Mouse (Mus musculus) CH12.LX (cell line): ENCODE measurements around the gene Hoxb3. TPM values are rescaled to one million over a fixed set of nuclear protein-coding genes. Genes with fewer than 3 reads are reported as not detected.

ENCODE experiments used
- DNase-seq: peaks from one replicate; pipeline ENCODE4 v3.0.0-alpha.2; 2013; ENCODE audit errors: extremely low read depth
- H3K27ac ChIP-seq: 2 replicates; pipeline ENCODE4 v1.5.1; 2012; ENCODE audit warnings: low read depth, mild to moderate bottlenecking, control low read depth, moderate library complexity; ENCODE audit not compliant: insufficient read depth
- H3K27me3 ChIP-seq: replicated peaks from 2 replicates; pipeline ENCODE3; 2012; ENCODE audit warnings: inconsistent platforms
- H3K36me3 ChIP-seq, 2 experiments: replicated peaks in 1 of 2; 2 replicates each; pipeline versions ENCODE3 to v1.6.1; 2012; ENCODE audit warnings: inconsistent platforms in 1 of 2, low read length in 1 of 2, mild to moderate bottlenecking in 1 of 2, mixed read lengths in 1 of 2, moderate library complexity in 1 of 2; ENCODE audit not compliant: control insufficient read depth in 1 of 2, insufficient read depth in 1 of 2
- H3K4me1 ChIP-seq, 2 experiments: 2 replicates each; pipeline ENCODE4 v1.6.1; 2012; ENCODE audit warnings: inconsistent platforms in 1 of 2, moderate library complexity in 1 of 2; ENCODE audit not compliant: insufficient read depth in 2 of 2, control insufficient read depth in 1 of 2
- H3K4me2 ChIP-seq: 2 replicates; pipeline ENCODE4 v1.6.1; 2012; ENCODE audit warnings: low read depth, mild to moderate bottlenecking, control low read depth; ENCODE audit not compliant: poor library complexity, insufficient read depth, severe bottlenecking
- H3K4me3 ChIP-seq, 3 experiments: fragments of 150-350 bp in 1 of 3; sonication (generic) in 1 of 3; replicated peaks in 1 of 3; 2 replicates each; pipeline versions ENCODE3 to v1.5.1; 2011 to 2012; ENCODE audit warnings: low read depth in 2 of 3, low read length in 2 of 3, mild to moderate bottlenecking in 2 of 3, moderate library complexity in 2 of 3, control low read depth in 1 of 3, improper control_type of control experiment in 1 of 3, inconsistent platforms in 1 of 3, mixed read lengths in 1 of 3; ENCODE audit not compliant: poor library complexity in 1 of 3
- H3K79me2 ChIP-seq: replicated peaks from 2 replicates; pipeline ENCODE4 v1.6.1; 2012; ENCODE audit warnings: mild to moderate bottlenecking, moderate library complexity; ENCODE audit not compliant: control insufficient read depth, poor library complexity, insufficient read depth, severe bottlenecking; ENCODE audit errors: extremely low read depth
- H3K9ac ChIP-seq: 2 replicates; pipeline ENCODE4 v1.6.1; 2012; ENCODE audit warnings: low read depth, mild to moderate bottlenecking, control low read depth, moderate library complexity; ENCODE audit not compliant: insufficient read depth
- H3K9me3 ChIP-seq: replicated peaks from 2 replicates; pipeline ENCODE3; 2012; ENCODE audit warnings: low read length, inconsistent platforms, mixed read lengths
- CHD2 ChIP-seq: IDR thresholded peaks from 2 replicates; pipeline ENCODE4 v1.6.1; 2011; ENCODE audit warnings: low read length, improper control_type of control experiment
- CTCF ChIP-seq, 2 experiments: IDR thresholded peaks in 1 of 2; conservative IDR thresholded peaks in 1 of 2; 2 replicates each; pipeline ENCODE4 v1.5.1; 2011 to 2012; ENCODE audit warnings: low read depth in 2 of 2, low read length in 2 of 2, improper control_type of control experiment in 1 of 2, inconsistent platforms in 1 of 2, mild to moderate bottlenecking in 1 of 2, moderate library complexity in 1 of 2
- E2F4 ChIP-seq: IDR thresholded peaks from 2 replicates; pipeline ENCODE4 v1.6.1; 2011; ENCODE audit warnings: low read depth, low read length, improper control_type of control experiment; ENCODE audit not compliant: insufficient replicate concordance
- ELF1 ChIP-seq: IDR thresholded peaks from 2 replicates; pipeline ENCODE4 v1.6.1; 2014; ENCODE audit warnings: low read depth, mild to moderate bottlenecking, inconsistent platforms, low read length, improper control_type of control experiment
- KAT2A ChIP-seq: IDR thresholded peaks from 2 replicates; pipeline ENCODE4 v1.6.1; 2012; ENCODE audit warnings: low read length, improper control_type of control experiment, inconsistent platforms; ENCODE audit not compliant: insufficient replicate concordance
- MEF2A ChIP-seq: IDR thresholded peaks from 2 replicates; pipeline ENCODE4 v1.6.1; 2014; ENCODE audit warnings: low read depth, mild to moderate bottlenecking, inconsistent platforms, low read length, improper control_type of control experiment, borderline replicate concordance
- PAX5 ChIP-seq: IDR thresholded peaks from 2 replicates; pipeline ENCODE4 v1.6.1; 2012; ENCODE audit warnings: low read length, inconsistent platforms, mixed read lengths
- SIN3A ChIP-seq: IDR thresholded peaks from 2 replicates; pipeline ENCODE4 v1.6.1; 2012; ENCODE audit warnings: low read length, improper control_type of control experiment, inconsistent platforms
- USF1 ChIP-seq: IDR thresholded peaks from 2 replicates; pipeline ENCODE4 v1.6.1; 2014; ENCODE audit warnings: low read depth, mild to moderate bottlenecking, inconsistent platforms, low read length, improper control_type of control experiment
- ZKSCAN1 ChIP-seq: IDR thresholded peaks from 2 replicates; pipeline ENCODE4 v1.6.1; 2012; ENCODE audit warnings: low read depth, inconsistent platforms, low read length, improper control_type of control experiment, borderline replicate concordance
- ZNF384 ChIP-seq: IDR thresholded peaks from 2 replicates; pipeline ENCODE4 v1.6.1; 2012; ENCODE audit warnings: low read depth, low read length, improper control_type of control experiment, inconsistent platforms
- dilution Hi-C: fragments of 300-500 bp; cut with MboI; formaldehyde crosslinking; loops from 2 replicates; pipeline ENCODE4 v1.14.3; 2020; ENCODE audit warnings: low sequenced_read_pairs; ENCODE audit not compliant: extremely low pct_unique_long_range_greater_than_20kb, extremely low pct_ligation_motif_present
- in situ Hi-C: fragments of 300-500 bp; cut with MboI; formaldehyde crosslinking; loops from 3 replicates; pipeline ENCODE4 v1.14.3; 2019; ENCODE audit warnings: low sequenced_read_pairs, low pct_ligation_motif_present, low pct_unique_long_range_greater_than_20kb, mixed read lengths
- polyA plus RNA-seq: library from polyadenylated mRNA; unstranded; fragments of >175 nt; gene quantifications from 2 replicates; pipeline ENCODE4 v1.2.1, GENCODE M21; 2012; ENCODE audit warnings: low read depth; ENCODE audit not compliant: insufficient read length
- total RNA-seq, 2 experiments: library from RNA; depleted of rRNA; stranded (reverse); fragments of 300-350 nt in 1 of 2; fragments of >200 nt in 1 of 2; gene quantifications; 2 replicates each; pipeline ENCODE4 v1.2.3; 2012 to 2014

The Hoxb3 gene
- total and polyA plus RNA-seq, 3 experiments = 0.07 to 0.29 (median 0.21) TPM

GRCm38 (mm10) chr11:96334998-96335397 is 11.9 kb downstream of the Hoxb3 start:
- Histone ChIP-seq H3K36me3 (peaks cover 0 to 2% of the 10 kb centered on the region in 2 experiments), H3K9me3 (no peaks in the 10 kb centered on the region), H3K4me1 (no peaks in the 10 kb centered on the region), H3K4me2 (no peak overlapping the region), H3K4me3 (no peak overlapping the region), H3K27ac (no peak overlapping the region), H3K27me3 (peaks cover 8% of the 10 kb centered on the region), H3K9ac (no peak overlapping the region), H3K79me2 (no peaks in the 10 kb centered on the region)
- no peak for DNase-seq
- in situ Hi-C loops = loop anchor here (5.0 kb wide), 1 partner anchor 37 kb away; no protein-coding TSS in a partner anchor
- dilution Hi-C loops = no loop called here
- TF ChIP-seq CHD2 (no peak), PAX5 (no peak), ZKSCAN1 (no peak), ELF1 (no peak), KAT2A (no peak)

GRCm38 (mm10) chr11:96336597-96336996 is 13.5 kb downstream of the Hoxb3 start:
- no peaks in the 10 kb centered on the region for H3K79me2 ChIP-seq
- H3K9ac ChIP-seq = no peak overlapping the region
- H3K27me3 ChIP-seq = peaks cover 10% of the 10 kb centered on the region
- peaks cover 0 to 2% of the 10 kb centered on the region in 2 experiments for H3K36me3 ChIP-seq
- no peak overlapping the region for H3K27ac ChIP-seq
- in situ Hi-C loops = loop anchor here (5.0 kb wide), 1 partner anchor 36 kb away; no protein-coding TSS in a partner anchor
- H3K4me2 ChIP-seq = no peak overlapping the region
- H3K9me3 ChIP-seq = no peaks in the 10 kb centered on the region
- DNase-seq = no peak
- H3K4me1 ChIP-seq = no peaks in the 10 kb centered on the region
- H3K4me3 ChIP-seq = no peak overlapping the region
- dilution Hi-C loops = no loop called here
- TF ChIP-seq SIN3A (no peak), ZNF384 (no peak)
- TF ChIP-seq, all 38 proteins: peak for 0

GRCm38 (mm10) chr11:96337026-96337425 is 13.9 kb downstream of the Hoxb3 start:
- Histone ChIP-seq H3K27me3 (peaks cover 10% of the 10 kb centered on the region), H3K4me1 (no peaks in the 10 kb centered on the region), H3K4me3 (no peak overlapping the region), H3K9ac (no peak overlapping the region), H3K79me2 (no peaks in the 10 kb centered on the region), H3K4me2 (no peak overlapping the region), H3K27ac (no peak overlapping the region), H3K36me3 (peaks cover 0 to 2% of the 10 kb centered on the region in 2 experiments), H3K9me3 (no peaks in the 10 kb centered on the region)
- TF ChIP-seq CTCF (conservative IDR thresholded peaks at IDR 0.05 in 1 of 2, IDR thresholded peaks at IDR 0.05 in 1 of 2; ENCODE audit: low read depth in 2 of 2, low read length in 2 of 2) = no peak
- no peak for TF ChIP-seq E2F4
- TF ChIP-seq ELF1 = no peak
- no peak for TF ChIP-seq USF1
- TF ChIP-seq MEF2A = no peak
- in situ Hi-C loops (loop anchor here (5.0 kb wide), 1 partner anchor 35 kb away; no protein-coding TSS in a partner anchor), dilution Hi-C loops (no loop called here)
- no peak for DNase-seq
